Mouse (Mus musculus) cerebellum, adult (tissue): Measurements from ENCODE around the gene Il6.
"Not testable (repeated sequence)": the region's sequence is repeated elsewhere in the genome, so short reads cannot be mapped to it uniquely, and the experiment has no call there.

Experiments
- ATAC-seq: cut with Nextera tagmentation; 2 replicates; pipeline ENCODE4 v1.9.2; 2017; ENCODE audit warnings: mild to moderate bottlenecking, moderate library complexity, mixed read lengths; ENCODE audit not compliant: insufficient number of reproducible peaks, low FRiP score, low TSS enrichment

Gene Il6

DNA sequence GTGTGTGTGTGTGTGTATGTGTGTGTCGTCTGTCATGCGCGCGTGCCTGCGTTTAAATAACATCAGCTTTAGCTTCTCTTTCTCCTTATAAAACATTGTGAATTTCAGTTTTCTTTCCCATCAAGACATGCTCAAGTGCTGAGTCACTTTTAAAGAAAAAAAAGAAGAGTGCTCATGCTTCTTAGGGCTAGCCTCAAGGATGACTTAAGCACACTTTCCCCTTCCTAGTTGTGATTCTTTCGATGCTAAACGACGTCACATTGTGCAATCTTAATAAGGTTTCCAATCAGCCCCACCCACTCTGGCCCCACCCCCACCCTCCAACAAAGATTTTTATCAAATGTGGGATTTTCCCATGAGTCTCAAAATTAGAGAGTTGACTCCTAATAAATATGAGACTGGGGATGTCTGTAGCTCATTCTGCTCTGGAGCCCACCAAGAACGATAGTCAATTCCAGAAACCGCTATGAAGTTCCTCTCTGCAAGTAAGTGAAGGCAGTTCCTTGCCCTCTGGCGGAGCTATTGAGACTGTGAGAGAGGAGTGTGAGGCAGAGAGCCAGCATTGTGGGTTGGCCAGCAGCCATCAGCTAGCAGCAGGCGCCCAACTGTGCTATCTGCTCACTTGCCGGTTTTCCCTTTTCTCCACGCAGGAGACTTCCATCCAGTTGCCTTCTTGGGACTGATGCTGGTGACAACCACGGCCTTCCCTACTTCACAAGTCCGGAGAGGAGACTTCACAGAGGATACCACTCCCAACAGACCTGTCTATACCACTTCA lies at the start of gene Il6:
Il6 (plus strand) TSS at position 389 of the 778 bp plus-strand sequence.
- peak; percentile 87 for ATAC-seq

- ATAC-seq = no peak
Measured at GRCm38 (mm10) chr5:29963488-29963887, 49.4 kb upstream of the Il6 start.

- ATAC-seq = no peak
Measured at GRCm38 (mm10) chr5:29970212-29970611, 42.7 kb upstream of the Il6 start.

- no peak for ATAC-seq
Measured at GRCm38 (mm10) chr5:29972796-29973195, 40.1 kb upstream of the Il6 start.

GRCm38 (mm10) chr5:29973533-29973932 lies 39.4 kb upstream of the Il6 start:
- no peak for ATAC-seq

GRCm38 (mm10) chr5:29974115-29974514 lies 38.8 kb upstream of the Il6 start:
- ATAC-seq = no peak

GRCm38 (mm10) chr5:29993583-29993982 lies 19.3 kb upstream of the Il6 start:
- ATAC-seq = no peak

GRCm38 (mm10) chr5:29994344-29994743 lies 18.6 kb upstream of the Il6 start:
- ATAC-seq = no peak

DNA sequence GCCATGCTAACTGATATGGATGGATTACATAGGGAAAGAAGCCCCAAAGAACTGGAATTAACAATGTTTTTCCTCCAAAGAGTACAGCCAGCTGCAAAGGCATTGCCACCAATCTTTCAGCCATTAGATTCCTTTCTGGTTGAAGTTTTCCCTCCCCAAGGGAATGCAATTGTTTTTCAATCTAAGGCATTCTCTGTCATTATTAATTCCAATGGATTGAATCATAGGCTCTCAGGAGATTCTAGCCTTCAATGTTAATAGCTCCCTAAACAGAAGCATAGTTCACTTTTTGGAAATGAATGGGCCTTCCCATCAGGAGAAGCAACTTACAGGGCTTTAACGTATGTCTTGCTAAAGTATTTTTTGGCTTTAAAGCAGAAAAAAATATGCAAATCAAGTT lies 15.6 kb upstream of the Il6 start:
- no peak for ATAC-seq

GRCm38 (mm10) chr5:30000921-30001320 lies 12.0 kb upstream of the Il6 start:
- ATAC-seq = no peak

DNA sequence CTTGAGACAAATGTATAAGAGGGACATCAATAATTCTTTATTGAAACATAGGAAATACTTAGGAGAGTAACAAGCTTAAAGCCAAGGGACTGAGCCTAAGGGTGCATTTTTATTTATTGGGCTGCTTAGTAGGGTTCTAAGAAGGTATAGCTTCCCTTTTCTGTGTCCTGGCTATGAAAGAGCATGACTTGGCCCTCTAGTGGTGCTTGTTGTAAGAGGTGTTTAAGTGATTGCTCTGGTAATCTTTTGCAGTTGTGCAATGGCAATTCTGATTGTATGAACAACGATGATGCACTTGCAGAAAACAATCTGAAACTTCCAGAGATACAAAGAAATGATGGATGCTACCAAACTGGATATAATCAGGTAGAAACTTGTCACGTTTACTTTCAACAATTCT lies 1.7 kb downstream of the Il6 start:
- no peak for ATAC-seq

DNA sequence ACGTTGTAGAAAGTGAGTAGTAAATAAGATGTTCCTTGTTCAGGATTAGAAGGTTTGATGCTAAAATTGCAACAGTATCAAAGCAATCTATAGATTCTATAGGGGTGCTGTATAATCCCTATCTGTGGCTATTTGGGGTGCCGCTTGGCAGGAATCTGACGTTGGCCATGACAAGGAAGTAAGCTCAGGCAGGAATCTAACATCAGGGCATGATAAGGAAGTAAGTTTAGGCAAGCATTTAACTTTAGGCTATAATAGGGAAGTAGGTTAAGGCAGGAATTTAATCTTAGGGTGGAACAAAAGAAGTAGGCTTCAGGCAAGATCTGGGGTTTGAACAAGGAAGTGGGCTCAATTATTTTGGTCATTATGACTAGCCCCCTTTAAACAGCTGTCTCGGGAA lies 22.9 kb downstream of the Il6 start:
- ATAC-seq = not testable (repeated sequence)

DNA sequence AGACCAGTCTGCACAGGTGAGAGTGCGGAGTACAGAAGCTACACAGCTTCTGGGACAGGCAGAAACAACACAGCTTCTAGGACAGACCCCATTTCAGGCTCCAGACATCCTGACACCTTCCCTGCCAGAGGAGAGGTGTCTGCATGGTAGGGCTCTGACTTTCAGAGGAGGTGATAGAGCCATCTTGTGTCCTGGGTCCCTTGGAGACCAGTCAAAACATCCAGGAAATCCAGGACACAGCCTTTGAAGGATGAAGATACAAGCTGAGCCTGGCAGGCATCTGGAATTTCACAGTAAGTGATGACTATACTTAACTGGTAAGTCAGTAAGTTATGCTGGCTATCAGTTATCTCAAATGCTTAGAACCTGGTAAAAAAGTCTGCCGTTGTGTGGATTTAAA lies 24.2 kb downstream of the Il6 start:
- ATAC-seq = not testable (repeated sequence)

DNA sequence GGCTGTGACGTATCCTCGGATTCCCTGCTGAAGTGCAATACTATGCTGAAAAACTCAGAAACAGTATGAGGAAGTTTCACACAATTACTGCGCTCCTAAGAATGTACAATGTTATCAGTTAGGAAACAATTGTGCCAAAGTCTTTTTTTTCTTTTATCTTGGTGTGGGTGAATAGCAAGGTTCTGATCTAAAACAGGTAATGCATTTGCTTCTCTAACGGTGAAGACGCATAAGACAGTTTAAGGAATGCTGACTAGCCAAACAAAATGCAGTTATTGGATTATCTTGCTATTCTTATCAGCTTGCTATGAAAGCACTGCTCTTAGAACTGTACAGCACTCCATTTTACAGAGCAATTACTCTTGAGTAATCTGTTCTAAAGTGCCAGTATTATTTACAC lies 26.4 kb downstream of the Il6 start:
- ATAC-seq = not testable (repeated sequence)

DNA sequence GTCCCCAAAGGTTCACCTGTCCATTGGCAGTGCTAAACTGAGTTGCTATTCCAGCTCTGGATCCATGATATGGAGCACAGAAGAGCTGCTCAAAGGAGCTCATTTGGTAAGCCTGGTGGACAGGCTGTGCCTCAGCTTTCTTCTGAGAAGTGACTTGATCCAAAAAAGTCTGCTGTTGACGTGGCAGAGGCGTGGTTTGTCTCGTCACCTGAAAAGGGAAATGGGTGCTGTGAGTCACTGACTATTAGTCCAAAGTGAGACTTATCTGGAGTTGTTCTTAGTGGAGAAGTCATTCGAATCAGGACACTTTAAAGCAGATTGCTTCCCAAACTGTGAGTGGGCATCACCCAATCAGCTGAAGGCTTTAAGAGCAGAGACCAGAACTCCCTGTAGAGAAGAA lies 26.9 kb downstream of the Il6 start:
- ATAC-seq = not testable (repeated sequence)

DNA sequence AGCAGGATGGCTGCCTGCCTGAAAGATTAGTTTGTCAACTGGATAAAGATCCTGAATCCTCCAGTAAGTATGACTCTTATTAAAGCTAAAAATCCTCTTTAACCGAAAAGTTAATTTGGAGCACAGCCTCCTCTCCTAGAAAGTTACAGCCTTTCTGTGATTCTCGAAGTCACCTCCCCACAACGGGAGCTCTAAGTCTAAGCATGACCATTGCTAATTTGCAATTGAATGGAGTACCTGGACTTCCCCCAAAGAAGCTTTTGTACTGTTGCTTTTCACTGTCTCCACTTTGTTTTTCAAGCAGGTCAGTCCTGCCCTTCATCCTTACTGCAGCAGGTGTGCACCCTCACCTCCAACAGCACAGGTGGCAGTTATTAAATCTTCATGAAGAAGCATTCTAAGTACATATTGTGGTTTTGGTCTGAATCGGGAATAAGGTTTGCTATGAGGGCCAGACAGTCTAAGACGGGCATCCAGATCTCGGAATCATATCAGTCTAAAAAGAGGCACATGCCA lies 45.4 kb downstream of the Il6 start:
- ATAC-seq = no peak

DNA sequence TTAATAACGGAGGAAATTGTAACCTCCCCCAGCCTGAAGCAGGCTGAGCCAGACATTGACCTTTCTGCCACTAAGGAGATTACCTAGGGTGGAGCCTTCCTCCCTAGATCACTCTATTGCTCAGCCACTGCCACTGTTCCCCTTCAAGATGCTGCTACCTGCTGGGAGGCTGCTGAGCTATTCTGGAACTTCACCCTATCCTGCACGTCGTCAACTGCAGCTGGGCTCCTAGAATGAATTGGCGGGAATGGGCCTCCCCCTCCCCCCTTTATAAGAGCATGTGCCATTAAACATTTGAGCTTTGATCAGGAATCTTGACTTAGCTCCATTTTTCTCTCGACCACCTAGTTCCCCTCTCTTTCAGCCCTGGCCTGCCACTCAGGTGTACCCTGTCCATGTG lies 46.7 kb downstream of the Il6 start:
- not testable (repeated sequence) for ATAC-seq

- ATAC-seq = no peak
Measured at GRCm38 (mm10) chr5:30067726-30068125, 54.8 kb downstream of the Il6 start.
